Mouse (Mus musculus) liver, embryonic 14 days (tissue): ENCODE results near the gene Arv1. TPM values are rescaled to one million over a fixed set of nuclear protein-coding genes. Genes with fewer than 3 reads are reported as not detected.

Source experiments
- polyA plus RNA-seq: library from polyadenylated mRNA; depleted of rRNA; stranded (reverse); fragments of >200 nt; gene quantifications from 2 replicates; pipeline ENCODE4 v1.2.3, GENCODE M21; 2012; rRNA removed

The Arv1 gene
- polyA plus RNA-seq: 5.1 and 6.4 TPM in 2 replicates

GRCm38 (mm10) chr8:124721862-124722515, at the start of gene Arv1, which contains the start of gene Ttc13:
Gene Arv1 (plus strand): TSS chr8:124722139.
Gene Ttc13 (minus strand): TSS chr8:124721983.

DNA sequence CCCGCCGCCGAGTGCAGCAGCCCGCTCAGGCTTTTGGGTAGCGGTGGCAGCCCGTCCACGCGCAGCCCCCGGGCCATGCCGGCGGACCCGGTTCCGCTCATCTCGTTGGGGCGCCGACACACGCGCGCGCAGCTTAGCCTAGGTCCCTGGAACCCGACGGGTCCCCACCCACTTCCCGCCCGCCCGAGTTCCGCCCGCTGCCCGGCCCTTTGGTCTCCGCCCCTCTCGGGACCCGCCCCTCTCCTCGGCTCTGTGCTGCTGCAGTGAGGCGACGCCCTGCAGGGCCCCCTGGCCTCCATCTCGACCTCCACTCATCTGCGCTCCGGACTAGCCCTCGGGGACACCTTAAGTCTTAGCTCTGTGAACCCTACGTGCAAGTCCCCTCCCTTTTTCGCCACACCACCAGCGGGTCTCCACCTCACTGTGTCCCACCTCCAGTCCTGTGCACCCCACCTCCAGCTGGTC, 29.8 kb downstream of the Arv1 start, which contains the start of gene Fam89a:
Gene Fam89a (minus strand): TSS at position 124 of the 465 bp plus-strand sequence.

Other genes starting within 250 kb of the Arv1 start
- 9.2 and 10.3 TPM in 2 replicates for gene Cog2, start 201.4 kb upstream of the Arv1 start, polyA plus RNA-seq
- 57.7 and 62.4 TPM in 2 replicates for gene Agt, start 152.4 kb upstream of the Arv1 start, polyA plus RNA-seq
- not detected in 2 replicates for gene Capn9, start 146.0 kb upstream of the Arv1 start, polyA plus RNA-seq
- gene 2310022B05Rik, start 58.8 kb upstream of the Arv1 start, polyA plus RNA-seq: 7.4 and 8.9 TPM in 2 replicates
- gene Ttc13, start 156 bp upstream of the Arv1 start, polyA plus RNA-seq: 9.2 and 11.2 TPM in 2 replicates
- 1.5 and 1.9 TPM in 2 replicates for gene Fam89a, start 29.7 kb downstream of the Arv1 start, polyA plus RNA-seq
- gene Trim67, start 71.0 kb downstream of the Arv1 start, polyA plus RNA-seq: 0.03 TPM in 2 replicates
- 30.2 and 38.3 TPM in 2 replicates for gene Gnpat, start 140.9 kb downstream of the Arv1 start, polyA plus RNA-seq
- gene 2810004N23Rik, start 141.0 kb downstream of the Arv1 start, polyA plus RNA-seq: 14.1 and 16.1 TPM in 2 replicates
- gene Exoc8, start 175.6 kb downstream of the Arv1 start, polyA plus RNA-seq: 3.3 and 4.1 TPM in 2 replicates
- gene Sprtn, start 175.7 kb downstream of the Arv1 start, polyA plus RNA-seq: 7.0 and 7.7 TPM in 2 replicates
- gene Egln1, start 227.2 kb downstream of the Arv1 start, polyA plus RNA-seq: 4.9 and 5.4 TPM in 2 replicates